Mouse (Mus musculus) hindbrain, embryonic 10.5 days (tissue): ENCODE results near the gene Gm49450. TPM values are rescaled to one million over a fixed set of nuclear protein-coding genes. Genes with fewer than 3 reads are reported as not detected.
A peak's percentile ranks its signal among the peaks of the same experiment; 100 is the strongest.
"Not testable (repeated sequence)": the region's sequence is repeated elsewhere in the genome, so short reads cannot be mapped to it uniquely, and the experiment has no call there.

Experiments
- DNase-seq: peaks from one replicate; pipeline ENCODE4 v3.0.0-alpha.2; 2017; ENCODE audit warnings: low spot score
- H3K27ac ChIP-seq: fragments of 300-500 bp; sonication (generic); 2 replicates; pipeline ENCODE4 v1.5.1; 2016; ENCODE audit warnings: mild to moderate bottlenecking, moderate library complexity
- H3K27me3 ChIP-seq: fragments of 300-500 bp; sonication (generic); 2 replicates; pipeline ENCODE4 v1.6.1; 2016; ENCODE audit warnings: mild to moderate bottlenecking; ENCODE audit not compliant: poor library complexity, insufficient read depth, severe bottlenecking
- H3K36me3 ChIP-seq: fragments of 300-500 bp; sonication (generic); 2 replicates; pipeline ENCODE4 v1.6.1; 2016; ENCODE audit warnings: mild to moderate bottlenecking, moderate library complexity
- H3K4me1 ChIP-seq: fragments of 300-500 bp; sonication (generic); replicated peaks from 2 replicates; pipeline ENCODE4 v1.6.1; 2016; ENCODE audit warnings: mild to moderate bottlenecking
- H3K4me3 ChIP-seq: fragments of 300-500 bp; sonication (generic); 2 replicates; pipeline ENCODE4 v1.5.1; 2016; ENCODE audit warnings: mild to moderate bottlenecking, moderate library complexity
- H3K9me3 ChIP-seq: fragments of 300-500 bp; sonication (generic); 2 replicates; pipeline ENCODE4 v1.6.1; 2016; ENCODE audit warnings: mild to moderate bottlenecking, moderate library complexity
- WGBS: fragments of 180-500 bp; shearing (Covaris S2); methylation state at CpG from one replicate; pipeline ENCODE4 v1.1.7; 2016; 5-methylcytosine and 5-hydroxymethylcytosine counted together
- polyA plus RNA-seq: library from polyadenylated mRNA; unstranded; fragments of >200 nt; fragmentation: Nextera tagmentation; extraction: Ambion mirVana; gene quantifications from 2 replicates; pipeline ENCODE4 v1.2.1, GENCODE M21; 2016

The Gm49450 gene
- polyA plus RNA-seq, 1 experiment from 2014 or later = not detected

DNA sequence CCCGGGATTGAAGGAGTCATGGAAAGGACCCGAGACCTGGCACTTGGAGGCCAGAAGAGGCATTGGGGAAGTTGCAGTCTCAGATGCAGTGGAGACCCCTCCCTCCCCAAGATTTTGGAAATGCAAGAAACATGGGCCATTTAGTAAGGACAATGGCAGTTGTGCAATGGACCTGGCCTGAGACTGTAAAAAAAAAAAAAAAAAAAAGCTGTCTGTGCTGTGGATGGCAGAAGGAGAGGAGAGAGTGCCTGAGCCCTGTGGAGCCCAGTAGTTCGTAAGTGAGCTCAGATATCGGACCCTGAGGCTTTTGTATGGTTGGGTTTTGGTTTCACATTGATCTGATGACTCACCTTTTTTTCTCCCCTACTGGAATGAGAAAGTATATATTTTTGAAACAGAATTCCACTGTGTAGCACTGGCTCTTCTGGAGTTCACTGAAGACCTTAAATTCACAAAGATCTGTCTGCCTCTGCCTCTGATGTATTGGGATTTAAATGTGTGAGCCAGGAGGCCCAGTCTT, 5.6 kb upstream of the Gm49450 start:
- 91% methylated on average over 4 of the region's 4 CpGs for WGBS
- H3K4me3 ChIP-seq = no peak overlapping the region

DNA sequence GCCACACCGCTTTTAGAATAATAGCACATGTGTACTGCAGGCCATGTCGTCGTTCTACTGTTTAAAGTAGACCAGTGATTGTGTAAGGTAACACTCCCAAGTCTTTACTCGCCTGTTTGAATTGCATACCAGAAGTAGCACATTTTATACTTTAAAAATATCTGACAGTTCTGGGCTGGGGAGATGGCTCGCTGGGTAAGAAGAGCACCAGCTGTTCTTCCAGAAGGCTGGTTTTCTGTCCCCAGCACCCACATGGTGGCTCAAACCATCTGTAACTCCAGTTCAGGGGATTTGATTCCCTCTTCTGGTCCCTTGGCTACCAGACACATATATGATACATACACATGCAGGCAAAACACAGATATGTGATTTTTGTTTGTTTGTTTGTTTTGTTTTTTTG, 4.1 kb upstream of the Gm49450 start:
- Histone ChIP-seq H3K27me3 (no peaks in the 10 kb centered on the region), H3K36me3 (no peaks in the 10 kb centered on the region), H3K27ac (no peak overlapping the region), H3K9me3 (no peaks in the 10 kb centered on the region), H3K4me1 (peaks cover 28% of the 10 kb centered on the region), H3K4me3 (no peak overlapping the region)
- 87% methylated on average over 5 of the region's 5 CpGs for WGBS
- DNase-seq = no peak

More for the DNA sequence above, 5.6 kb upstream of the Gm49450 start:
- Histone ChIP-seq H3K9me3 (peaks cover 4% of the 10 kb centered on the region; the same call in 1 of the 2 replicates), H3K27ac (no peak overlapping the region), H3K4me1 (peaks cover 26% of the 10 kb centered on the region), H3K36me3 (no peaks in the 10 kb centered on the region), H3K27me3 (no peaks in the 10 kb centered on the region)
- no peak for DNase-seq

DNA sequence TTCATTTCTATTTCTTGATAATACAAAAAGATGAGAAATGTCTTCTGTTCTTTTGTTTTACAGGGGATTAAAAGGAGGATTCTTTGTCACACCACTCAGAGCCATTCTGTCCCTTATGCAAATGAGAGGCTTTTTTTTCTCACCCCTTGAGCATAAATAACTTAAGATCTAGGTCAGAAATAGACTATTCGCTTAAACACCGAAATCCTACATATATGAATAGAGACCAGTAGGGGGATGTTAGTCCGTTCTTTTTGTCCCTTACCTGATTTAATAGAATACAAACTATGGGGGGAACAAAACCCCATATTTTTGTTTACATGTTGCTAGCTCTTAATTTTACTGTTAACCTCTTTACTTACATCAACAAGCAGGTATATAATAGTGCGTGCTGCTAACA, 2.6 kb upstream of the Gm49450 start:
- H3K4me1 ChIP-seq = peaks cover 36% of the 10 kb centered on the region
- H3K4me3 ChIP-seq = no peak overlapping the region
- H3K36me3 ChIP-seq = peaks cover 12% of the 10 kb centered on the region
- WGBS = 90% methylated on average over 4 of the region's 4 CpGs
- DNase-seq = no peak
- H3K9me3 ChIP-seq = no peaks in the 10 kb centered on the region
- no peaks in the 10 kb centered on the region for H3K27me3 ChIP-seq
- peak overlapping the region; percentile 99 for H3K27ac ChIP-seq

DNA sequence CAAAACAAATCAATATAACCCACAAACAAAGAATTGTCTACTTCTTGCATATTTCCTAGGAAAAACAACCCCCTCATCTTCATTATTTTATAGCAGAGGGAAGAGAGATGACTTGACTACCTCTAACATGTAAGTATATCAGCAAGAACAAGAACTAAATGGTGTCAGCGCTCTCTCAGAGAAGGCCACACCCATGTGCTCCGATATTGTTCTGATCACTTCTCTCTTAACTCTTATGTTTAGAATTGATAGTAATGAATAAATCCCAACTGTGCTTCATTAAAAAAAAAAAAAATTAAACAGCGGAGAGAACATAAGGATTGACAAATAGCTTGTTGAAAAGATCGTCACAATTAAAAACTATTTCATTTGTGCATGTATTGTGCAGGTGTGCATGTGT, 2.0 kb upstream of the Gm49450 start:
- Histone ChIP-seq H3K9me3 (no peaks in the 10 kb centered on the region), H3K36me3 (peaks cover 15% of the 10 kb centered on the region), H3K4me1 (peaks cover 36% of the 10 kb centered on the region), H3K27ac (peak overlapping the region; percentile 99), H3K4me3 (peak overlapping the region; percentile 96), H3K27me3 (no peaks in the 10 kb centered on the region)
- no peak for DNase-seq
- 68% methylated on average over 4 of the region's 4 CpGs for WGBS

DNA sequence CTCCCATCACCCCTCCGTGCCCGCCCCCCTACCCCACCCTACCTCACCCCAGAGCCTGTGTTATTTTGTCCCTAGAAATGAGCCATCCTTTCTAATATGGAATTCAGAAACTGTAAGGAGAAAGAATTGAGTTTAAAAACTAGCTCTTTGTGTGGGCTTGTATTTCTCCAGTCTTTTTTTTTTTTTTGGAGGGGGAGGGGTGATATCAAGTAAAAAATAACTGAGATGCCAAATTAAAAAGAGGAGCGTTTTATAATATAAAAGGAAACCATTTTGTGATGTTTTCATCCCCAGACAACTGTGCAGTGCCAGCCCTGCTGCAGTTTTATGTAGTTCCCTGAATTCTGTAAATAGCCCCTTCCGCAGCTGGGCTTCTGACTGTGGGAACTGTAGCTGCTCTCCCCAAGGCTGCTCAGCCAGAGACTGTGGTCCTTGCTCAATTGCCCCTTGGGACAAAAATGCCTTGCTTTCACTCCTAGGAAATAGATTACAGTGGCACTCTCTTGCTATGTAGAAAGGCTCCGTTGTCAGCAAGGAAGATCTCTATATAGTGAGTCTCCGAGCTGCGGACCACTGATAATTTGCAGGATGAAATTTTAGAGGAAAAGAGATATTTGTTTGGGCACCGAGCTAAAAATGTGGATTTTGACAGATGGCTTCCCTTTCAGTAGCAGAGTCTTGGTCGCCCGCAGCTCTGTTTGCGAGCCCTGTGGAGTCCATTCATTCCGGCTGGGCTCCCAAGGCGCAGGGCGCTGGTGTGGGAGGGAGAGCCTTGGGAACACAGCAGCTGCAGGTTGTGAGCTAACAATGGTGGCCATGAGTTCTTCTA, 1.3 kb upstream of the Gm49450 start:
- peaks cover 36% of the 10 kb centered on the region for H3K4me1 ChIP-seq
- peak overlapping the region; percentile 99 for H3K27ac ChIP-seq
- peaks cover 18% of the 10 kb centered on the region for H3K36me3 ChIP-seq
- no peaks in the 10 kb centered on the region for H3K9me3 ChIP-seq
- 10% methylated on average over 14 of the region's 14 CpGs for WGBS
- H3K27me3 ChIP-seq = no peaks in the 10 kb centered on the region
- H3K4me3 ChIP-seq = peak overlapping the region; percentile 96
- DNase-seq = peak; percentile 66

DNA sequence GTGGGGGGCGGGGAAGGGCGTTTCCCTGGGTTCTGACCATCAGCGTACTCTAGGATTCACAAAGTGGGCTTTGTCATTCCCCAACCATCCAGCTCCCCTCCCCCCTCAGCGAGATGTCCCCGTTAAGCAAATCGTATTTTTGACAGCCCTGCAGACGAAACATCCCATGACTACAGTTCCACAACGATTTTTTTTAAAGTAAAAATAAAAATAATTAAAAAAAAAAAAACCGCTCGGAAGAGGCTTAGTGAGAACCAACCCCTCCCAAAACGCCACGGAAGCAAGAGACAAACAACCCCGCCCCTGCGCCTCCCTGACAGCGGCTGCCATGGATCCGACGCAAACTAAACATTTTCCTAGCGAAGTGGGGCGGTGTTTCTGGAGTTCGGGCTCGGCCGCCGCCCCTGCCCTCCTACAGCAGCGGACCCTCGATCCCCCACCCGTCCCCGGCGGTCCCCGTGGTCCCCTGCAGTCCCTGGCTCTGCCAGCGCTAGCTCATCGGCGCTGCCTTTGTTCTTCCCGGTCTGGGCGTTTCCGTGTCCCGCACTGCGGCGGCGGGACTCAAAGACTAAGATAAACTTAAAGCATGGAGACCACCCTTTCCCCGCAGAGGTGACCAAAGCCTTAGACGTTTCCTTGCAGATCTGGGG, 475 bp downstream of the Gm49450 start:
- Histone ChIP-seq H3K4me1 (peaks cover 47% of the 10 kb centered on the region), H3K36me3 (peaks cover 26% of the 10 kb centered on the region), H3K27me3 (no peaks in the 10 kb centered on the region), H3K9me3 (no peaks in the 10 kb centered on the region), H3K4me3 (peak overlapping the region; percentile 96), H3K27ac (peak overlapping the region; percentile 99)
- WGBS = under 1% methylated on average over 41 of the region's 41 CpGs
- DNase-seq = peak; percentile 65

DNA sequence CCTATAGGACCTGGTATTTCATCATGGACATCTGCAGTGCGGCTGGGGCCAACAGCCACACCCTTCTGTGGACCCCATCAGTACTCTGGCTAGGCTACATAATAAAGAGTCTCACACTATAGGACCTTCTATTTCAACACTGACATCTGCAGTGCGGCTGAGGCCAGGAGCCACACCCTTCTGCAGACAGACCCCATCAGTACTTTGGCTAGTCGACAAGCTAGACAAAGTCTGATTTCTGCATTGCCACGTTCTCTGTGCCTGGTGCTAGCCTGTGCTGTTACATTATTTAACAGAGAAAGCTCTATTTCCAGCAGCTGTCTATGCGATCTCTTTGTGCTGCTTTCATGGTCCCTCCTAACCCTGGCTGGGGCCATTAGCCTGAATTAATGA, 1.3 kb downstream of the Gm49450 start:
- H3K4me3 ChIP-seq = peak overlapping the region; percentile 96
- H3K27me3 ChIP-seq = no peaks in the 10 kb centered on the region
- WGBS = 22% methylated on average over 5 of the region's 5 CpGs
- no peaks in the 10 kb centered on the region for H3K9me3 ChIP-seq
- peaks cover 50% of the 10 kb centered on the region for H3K4me1 ChIP-seq
- peak; percentile 55 for DNase-seq
- peak overlapping the region; percentile 99 for H3K27ac ChIP-seq
- H3K36me3 ChIP-seq = peaks cover 30% of the 10 kb centered on the region

DNA sequence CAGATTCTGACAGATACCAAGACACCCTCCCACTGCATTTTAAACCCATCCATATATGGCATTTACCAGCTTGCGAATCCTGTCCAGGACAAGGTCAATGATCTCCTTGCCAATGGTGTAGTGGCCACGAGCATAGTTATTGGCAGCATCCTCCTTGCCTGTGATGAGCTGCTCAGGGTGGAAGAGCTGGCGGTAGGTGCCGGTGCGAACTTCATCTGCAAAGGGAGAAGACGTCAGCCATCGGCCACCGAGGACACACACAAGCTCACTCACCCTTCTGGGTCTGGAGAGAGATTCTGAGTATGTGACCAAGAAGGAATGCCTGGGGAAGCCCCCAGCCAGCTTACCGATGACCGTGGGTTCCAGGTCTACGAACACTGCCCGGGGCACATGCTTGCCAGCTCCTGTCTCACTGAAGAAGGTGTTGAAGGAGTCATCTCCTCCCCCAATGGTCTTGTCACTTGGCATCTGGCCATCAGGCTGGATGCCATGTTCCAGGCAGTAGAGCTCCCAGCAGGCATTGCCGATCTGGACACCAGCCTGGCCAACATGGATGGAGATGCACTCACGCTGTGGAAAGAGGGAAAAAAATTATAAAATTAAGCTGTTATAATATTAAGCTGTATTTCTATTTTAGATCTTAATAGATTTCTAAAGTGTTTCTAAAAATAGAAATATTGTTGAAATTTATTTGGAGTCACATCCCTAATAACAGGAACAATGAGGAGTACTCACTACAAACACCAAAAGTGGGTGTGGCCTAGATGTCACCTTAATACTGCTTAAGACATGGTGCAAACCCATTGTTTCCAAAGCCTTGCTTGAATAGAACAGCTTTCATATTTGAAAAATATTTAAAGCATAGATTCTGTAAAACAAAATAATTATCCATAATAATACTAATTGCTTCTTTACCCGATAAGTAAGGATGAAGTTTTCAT, 2.0 kb downstream of the Gm49450 start:
- WGBS = 89% methylated on average over 11 of the region's 15 CpGs
- Histone ChIP-seq H3K4me1 (peaks cover 46% of the 10 kb centered on the region), H3K4me3 (peak overlapping the region; percentile 96), H3K36me3 (peaks cover 30% of the 10 kb centered on the region), H3K27ac (peak overlapping the region; percentile 99)
- DNase-seq, H3K9me3 ChIP-seq, H3K27me3 ChIP-seq: not testable (repeated sequence)

DNA sequence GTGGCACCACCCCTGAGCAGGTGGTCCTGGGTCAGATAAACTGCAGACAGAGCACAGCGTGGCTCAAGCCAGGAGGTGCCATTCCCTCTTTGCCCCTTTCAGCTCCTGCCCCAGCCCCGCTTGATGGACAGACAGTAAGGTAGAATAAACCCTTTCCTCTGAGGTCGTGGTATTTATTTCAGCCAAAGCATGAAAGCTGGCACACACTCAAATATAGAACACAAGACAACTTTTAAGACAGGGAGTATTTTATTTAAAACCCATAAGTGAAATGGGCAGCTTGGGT, 3.8 kb downstream of the Gm49450 start:
- H3K36me3 ChIP-seq = peaks cover 33% of the 10 kb centered on the region
- 65% methylated on average over 3 of the region's 3 CpGs for WGBS
- H3K4me3 ChIP-seq = peak overlapping the region; percentile 29
- no peak overlapping the region for H3K27ac ChIP-seq
- H3K9me3 ChIP-seq = peaks cover 4% of the 10 kb centered on the region; the same call in 1 of the 2 replicates
- no peaks in the 10 kb centered on the region for H3K27me3 ChIP-seq
- H3K4me1 ChIP-seq = peaks cover 29% of the 10 kb centered on the region
- DNase-seq = peak; percentile 35

DNA sequence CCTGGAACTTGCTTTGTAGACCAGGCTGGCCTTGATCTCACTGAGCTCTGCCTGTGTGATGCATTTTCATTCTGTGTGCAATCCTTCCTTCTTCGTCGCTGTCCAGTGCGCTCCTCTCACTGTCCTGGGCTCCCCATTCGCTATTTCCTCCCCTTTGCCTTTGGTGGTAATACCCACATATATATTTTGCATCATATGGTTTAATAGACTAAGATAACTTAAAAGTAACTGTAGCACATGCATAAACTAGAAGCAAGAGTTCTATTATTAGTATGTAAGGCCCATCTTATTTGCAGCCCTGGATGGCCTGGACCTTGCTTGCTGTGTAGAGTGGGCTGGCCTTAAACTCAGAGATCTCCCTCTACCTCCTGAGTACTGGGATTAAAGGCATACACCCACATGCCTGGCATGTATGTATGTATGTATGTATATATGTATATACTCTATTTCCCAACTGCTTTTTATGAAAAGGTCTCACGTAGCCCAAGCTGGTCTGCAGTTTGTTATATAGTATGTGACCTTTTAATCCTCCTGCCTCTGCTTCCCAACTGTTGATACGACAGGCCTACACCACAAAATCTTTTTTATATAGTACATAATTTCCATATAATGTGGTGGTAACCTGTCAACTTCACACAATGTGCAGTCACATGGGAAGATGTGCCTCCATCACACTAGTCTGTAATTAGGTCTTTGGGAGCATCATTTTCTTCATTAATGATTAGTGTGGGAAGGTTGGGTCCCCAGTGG, 4.3 kb downstream of the Gm49450 start:
- WGBS = 78% methylated on average over 6 of the region's 6 CpGs
- DNase-seq = no peak
- peak overlapping the region; percentile 29 for H3K4me3 ChIP-seq
- H3K27ac ChIP-seq = no peak overlapping the region
- peaks cover 24% of the 10 kb centered on the region for H3K4me1 ChIP-seq
- H3K9me3 ChIP-seq = peaks cover 4% of the 10 kb centered on the region; the same call in 1 of the 2 replicates
- no peaks in the 10 kb centered on the region for H3K27me3 ChIP-seq
- peaks cover 38% of the 10 kb centered on the region for H3K36me3 ChIP-seq

DNA sequence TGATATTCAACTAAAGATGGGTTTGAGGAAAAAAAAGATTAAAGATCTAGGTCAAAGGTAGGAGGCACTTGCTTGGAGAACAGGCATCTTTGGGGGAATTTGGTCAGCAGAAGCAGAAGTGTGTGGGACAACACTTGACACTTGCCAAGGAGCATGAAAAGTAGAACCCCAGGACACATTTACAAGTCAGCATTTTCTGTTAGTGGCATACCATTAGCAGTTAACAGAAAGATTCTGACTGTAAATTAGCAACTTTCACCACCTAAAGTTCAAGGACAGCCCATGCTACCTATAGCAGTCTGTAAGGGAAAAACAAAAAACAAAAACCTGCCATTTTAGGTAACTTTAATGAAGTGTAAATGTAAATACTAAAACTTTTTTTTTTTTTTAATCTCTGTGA, 5.0 kb downstream of the Gm49450 start:
- Histone ChIP-seq H3K36me3 (peaks cover 38% of the 10 kb centered on the region), H3K27ac (no peak overlapping the region), H3K4me3 (no peak overlapping the region), H3K9me3 (peaks cover 4% of the 10 kb centered on the region; the same call in 1 of the 2 replicates), H3K27me3 (no peaks in the 10 kb centered on the region), H3K4me1 (peaks cover 21% of the 10 kb centered on the region)
- DNase-seq = no peak

DNA sequence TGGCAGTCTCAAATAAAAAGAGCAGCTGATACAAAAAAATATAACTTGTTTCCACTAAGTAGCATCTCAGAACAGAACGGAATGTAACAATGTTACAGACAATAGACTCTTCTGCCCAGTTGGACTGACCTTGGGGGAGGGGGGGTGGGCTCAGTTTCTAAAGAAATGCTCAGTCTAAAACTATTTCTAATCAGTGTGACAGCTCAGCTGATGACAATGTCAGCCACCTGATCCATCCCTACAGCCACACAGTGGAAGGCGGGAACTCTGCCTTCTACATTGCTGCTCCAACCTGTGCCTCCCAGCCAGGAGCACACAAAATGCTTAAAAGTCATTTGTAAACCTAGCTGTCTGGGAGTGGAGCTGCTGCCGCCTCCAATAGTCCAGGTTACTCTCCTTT, 5.5 kb downstream of the Gm49450 start:
- Histone ChIP-seq H3K4me1 (peaks cover 21% of the 10 kb centered on the region), H3K27me3 (no peaks in the 10 kb centered on the region), H3K36me3 (peaks cover 38% of the 10 kb centered on the region), H3K9me3 (peaks cover 4% of the 10 kb centered on the region; the same call in 1 of the 2 replicates), H3K4me3 (no peak overlapping the region), H3K27ac (no peak overlapping the region)
- DNase-seq = no peak
- 36% methylated on average over 3 of the region's 3 CpGs for WGBS
